Mouse (Mus musculus): ENCODE data around the gene Frzb.

The Frzb gene

DNA sequence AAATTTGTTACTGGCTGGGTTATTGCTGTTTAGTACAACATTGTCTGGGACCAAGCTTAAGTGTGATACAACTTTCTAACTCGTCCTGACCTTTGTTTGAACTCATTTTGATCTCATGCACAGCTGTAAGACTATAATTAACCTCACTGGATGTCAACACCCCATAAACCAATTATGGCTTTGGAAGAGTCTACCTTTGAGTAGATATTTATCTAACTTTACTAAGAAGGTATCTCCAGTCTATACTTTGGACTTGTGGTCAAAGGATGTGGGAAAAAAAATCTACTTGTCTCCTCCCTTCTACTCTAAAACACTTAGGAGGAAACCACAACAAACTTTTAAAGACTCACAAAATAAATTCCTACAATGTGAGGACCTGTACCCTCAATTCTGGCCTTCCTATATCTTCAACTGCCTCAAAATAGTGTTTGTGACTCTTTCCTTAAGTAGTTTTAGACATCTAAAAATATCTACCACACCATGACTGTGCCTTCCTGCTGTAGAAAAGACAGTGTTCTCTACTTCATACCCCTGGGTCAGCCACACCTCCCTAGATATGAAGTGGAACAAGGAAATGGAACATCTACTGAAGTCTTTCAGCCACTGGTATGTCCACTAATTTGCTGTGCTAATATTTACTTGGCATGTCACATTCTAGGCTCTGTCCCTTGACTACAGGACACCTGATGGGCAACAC, 16.9 kb downstream of the Frzb start:
- in situ Hi-C loops (cut with MboI, MseI), result no loop called here

DNA sequence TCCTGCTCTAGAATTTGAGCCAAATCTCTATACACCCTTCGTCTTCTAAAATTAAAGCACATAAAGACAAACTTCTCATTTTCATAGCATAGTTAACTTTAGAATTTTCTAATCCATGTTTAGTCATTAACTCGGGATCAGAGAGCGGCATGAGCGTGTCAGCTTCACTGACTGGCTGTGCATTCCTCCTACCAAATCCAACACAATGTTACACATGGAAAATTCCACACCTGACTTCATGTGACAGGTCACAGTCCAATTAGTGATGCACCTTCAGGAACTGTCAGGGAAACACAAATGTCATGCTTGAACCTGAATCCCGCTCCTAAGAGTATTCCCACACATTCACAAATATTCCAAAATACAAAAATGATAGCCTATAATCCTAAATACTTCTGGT, 24.3 kb downstream of the Frzb start:
- in situ Hi-C loops (cut with MboI, MseI), result no loop called here

DNA sequence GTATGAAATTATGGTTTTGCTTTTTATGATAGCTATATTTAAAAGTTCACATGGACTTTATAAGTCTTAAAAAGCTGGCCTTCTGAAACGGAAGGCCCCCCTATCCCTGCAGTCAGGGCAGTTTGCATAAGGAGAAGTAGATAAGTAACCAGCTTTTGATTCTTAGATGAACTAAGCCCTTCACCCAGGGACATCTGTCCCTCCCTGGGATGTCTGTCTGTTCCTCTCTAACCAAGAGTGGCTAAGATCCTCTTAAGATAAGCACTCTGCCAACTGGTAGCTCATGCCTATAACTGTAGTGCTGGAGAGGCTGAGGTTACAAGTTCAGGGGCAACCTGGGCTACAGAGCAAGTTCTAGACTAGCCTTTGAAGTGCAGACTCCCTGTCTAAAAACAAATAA, 25.4 kb downstream of the Frzb start:
- in situ Hi-C loops (cut with MboI, MseI), result no loop called here

- in situ Hi-C loops (cut with MboI, MseI), result no loop called here
Observed at GRCm38 (mm10) chr2:80416286-80416685, 31.1 kb downstream of the Frzb start.

DNA sequence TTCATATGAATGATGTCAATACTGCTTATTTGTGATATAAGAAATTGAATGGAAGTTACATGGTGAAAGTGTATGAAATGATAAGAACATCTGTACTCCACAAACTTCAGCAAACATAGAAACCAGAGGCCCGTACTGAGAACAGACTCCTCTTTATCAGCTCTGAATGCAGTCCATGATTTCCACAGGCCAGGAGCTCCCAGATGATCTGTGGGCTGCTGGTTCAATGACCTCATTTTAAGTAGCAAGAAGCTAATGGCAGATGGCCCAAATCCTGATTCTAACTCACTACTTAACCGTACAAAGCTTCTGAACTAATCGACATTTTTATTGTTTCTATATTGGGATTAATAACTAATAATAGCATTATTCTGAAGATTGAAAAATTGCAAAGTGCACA, 33.0 kb downstream of the Frzb start:
- in situ Hi-C loops (cut with MboI, MseI), result no loop called here

GRCm38 (mm10) chr2:80413124-80413523, 34.3 kb downstream of the Frzb start:
- in situ Hi-C loops (cut with MboI, MseI), result no loop called here

GRCm38 (mm10) chr2:80409893-80410574, 37.4 kb downstream of the Frzb start:
- in situ Hi-C loops (cut with MboI, MseI), result no loop called here

DNA sequence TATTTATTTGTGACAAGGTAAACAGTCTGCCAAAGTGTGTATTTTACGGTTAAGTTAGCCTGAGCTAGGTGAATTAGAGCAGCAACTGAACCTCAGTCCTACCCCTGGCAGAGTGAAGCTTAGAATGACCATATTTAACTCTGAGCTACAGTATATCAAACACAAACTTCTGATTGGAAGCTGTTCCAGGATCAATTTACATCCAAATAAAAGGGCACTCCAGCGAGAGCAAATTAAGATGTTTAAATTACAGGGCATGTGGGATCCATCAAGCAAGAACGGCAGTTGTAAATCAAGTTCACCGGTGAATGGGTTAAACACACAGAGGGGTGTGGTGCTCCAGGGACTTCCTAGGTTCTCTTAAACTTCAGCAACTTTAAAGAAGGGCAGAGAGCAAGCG, 42.7 kb downstream of the Frzb start:
- in situ Hi-C loops (cut with MboI, MseI), result no loop called here

GRCm38 (mm10) chr2:80398595-80399099, 48.8 kb downstream of the Frzb start:
- in situ Hi-C loops (cut with MboI, MseI), result no loop called here

DNA sequence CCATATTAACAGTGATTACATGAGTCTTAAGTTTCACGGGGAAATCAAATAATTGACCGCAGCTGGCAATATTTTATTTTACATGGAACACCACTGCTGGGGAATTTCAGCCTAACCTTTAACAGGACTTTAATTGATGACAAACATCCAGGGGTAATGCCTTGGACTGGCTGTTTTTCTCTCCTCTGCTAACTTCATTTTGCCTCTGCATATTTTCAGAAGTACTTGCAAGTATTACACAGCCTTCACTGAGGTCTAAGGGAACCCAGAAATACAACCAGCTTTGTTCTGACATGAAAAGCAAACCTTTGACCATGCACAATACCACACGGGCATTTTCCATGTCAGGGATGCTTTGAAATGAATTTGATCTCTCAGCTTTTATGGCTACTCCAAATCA, 50.6 kb downstream of the Frzb start:
- in situ Hi-C loops (cut with MboI, MseI), result no loop called here

GRCm38 (mm10) chr2:80396057-80396456, 51.4 kb downstream of the Frzb start:
- in situ Hi-C loops (cut with MboI, MseI), result no loop called here

DNA sequence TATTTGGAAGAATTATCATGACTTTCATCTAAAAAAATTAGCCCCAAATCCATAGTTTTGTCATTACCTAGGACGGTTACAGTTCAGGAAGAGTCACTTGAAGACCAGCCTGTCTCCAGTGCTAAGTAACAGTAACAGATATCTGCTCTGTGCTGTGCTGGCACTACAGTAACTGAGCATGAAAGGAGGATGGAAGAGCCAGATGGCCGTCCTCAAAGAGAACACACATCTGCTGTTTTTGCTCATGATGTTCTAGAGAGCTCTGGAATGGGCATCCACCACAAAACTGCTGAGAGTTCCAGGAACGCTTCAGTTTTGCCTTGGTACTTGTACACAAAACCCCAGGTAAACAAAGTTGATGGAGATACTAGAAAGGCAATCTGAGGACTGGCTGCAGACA, 59.1 kb downstream of the Frzb start:
- in situ Hi-C loops (cut with MboI, MseI), result loop anchor here in 1 of 2 experiments (10.0 kb wide), 1 partner anchor 214 kb away; no protein-coding TSS in a partner anchor

GRCm38 (mm10) chr2:80387668-80388067, 59.8 kb downstream of the Frzb start:
- in situ Hi-C loops (cut with MboI, MseI), result loop anchor here in 1 of 2 experiments (10.0 kb wide), 1 partner anchor 213 kb away; no protein-coding TSS in a partner anchor

- in situ Hi-C loops (cut with MboI, MseI), result loop anchor here in 1 of 2 experiments (10.0 kb wide), 1 partner anchor 211 kb away; no protein-coding TSS in a partner anchor
Observed at GRCm38 (mm10) chr2:80386255-80386654, 61.2 kb downstream of the Frzb start.

DNA sequence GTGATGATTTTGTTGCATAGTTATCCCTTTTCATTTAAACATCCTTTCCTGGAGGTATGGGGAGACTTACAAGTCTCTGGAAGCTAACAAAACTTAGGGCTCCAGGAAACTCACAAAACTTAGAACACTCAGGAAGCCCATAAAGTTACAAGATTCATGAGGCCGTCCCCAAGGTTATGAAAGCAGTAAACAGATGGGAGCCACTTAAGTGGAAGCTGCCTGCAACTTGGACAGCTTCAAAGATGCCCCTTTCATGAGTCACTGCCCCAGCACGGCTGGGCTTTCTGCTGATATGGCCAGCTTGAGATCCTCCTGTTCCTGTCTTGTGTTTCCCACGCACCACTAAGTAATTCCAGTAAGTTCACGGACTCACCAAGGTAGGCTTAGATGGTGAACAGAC, 63.0 kb downstream of the Frzb start:
- in situ Hi-C loops (cut with MboI, MseI), result loop anchor here in 1 of 2 experiments (10.0 kb wide), 1 partner anchor 210 kb away; no protein-coding TSS in a partner anchor

DNA sequence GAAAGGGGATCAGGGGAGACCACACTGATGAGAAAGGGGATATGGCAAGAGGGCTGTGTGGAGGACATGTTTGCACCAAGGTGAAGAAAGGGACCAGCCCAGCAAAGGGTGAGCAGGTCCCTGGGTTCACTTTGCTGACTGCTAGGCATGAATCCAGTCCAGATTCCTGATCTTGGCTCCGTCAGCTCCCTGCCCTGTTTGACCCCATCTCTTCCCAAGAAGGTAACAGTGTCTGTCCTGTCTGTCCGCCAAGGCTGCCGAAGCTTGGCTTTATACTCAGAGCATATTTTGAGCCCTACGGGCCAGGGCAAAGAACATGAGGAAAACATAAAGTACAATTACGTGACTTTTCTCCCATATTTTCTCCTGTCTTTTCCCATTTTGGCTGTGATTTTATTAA, 67.6 kb downstream of the Frzb start:
- in situ Hi-C loops (cut with MboI, MseI), result loop anchor here in 1 of 2 experiments (10.0 kb wide), 1 partner anchor 205 kb away; no protein-coding TSS in a partner anchor

- in situ Hi-C loops (cut with MboI, MseI), result no loop called here
Observed at GRCm38 (mm10) chr2:80374892-80375291, 72.5 kb downstream of the Frzb start.

DNA sequence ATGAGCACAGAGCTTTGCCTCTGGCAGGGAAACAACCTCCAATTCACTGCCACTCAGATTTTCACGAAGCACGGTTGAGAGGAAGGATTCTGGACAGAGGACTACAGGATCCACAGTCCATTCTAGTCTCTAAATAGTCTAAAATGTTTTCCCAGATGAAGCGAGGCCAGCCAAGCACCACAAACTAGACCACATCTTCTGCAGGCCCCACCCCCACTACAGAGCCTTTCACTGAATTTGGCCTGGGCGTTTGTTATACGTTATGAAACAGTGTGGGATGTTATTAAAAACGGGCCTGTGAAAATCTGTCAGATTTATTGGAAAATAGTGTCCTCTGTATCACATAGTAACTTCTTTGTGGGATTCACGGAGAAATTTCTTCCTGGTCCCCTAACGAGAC, 76.0 kb downstream of the Frzb start:
- in situ Hi-C loops (cut with MboI, MseI), result no loop called here
